Mouse (Mus musculus): Measurements from ENCODE around the gene Msn.

The Msn gene

DNA sequence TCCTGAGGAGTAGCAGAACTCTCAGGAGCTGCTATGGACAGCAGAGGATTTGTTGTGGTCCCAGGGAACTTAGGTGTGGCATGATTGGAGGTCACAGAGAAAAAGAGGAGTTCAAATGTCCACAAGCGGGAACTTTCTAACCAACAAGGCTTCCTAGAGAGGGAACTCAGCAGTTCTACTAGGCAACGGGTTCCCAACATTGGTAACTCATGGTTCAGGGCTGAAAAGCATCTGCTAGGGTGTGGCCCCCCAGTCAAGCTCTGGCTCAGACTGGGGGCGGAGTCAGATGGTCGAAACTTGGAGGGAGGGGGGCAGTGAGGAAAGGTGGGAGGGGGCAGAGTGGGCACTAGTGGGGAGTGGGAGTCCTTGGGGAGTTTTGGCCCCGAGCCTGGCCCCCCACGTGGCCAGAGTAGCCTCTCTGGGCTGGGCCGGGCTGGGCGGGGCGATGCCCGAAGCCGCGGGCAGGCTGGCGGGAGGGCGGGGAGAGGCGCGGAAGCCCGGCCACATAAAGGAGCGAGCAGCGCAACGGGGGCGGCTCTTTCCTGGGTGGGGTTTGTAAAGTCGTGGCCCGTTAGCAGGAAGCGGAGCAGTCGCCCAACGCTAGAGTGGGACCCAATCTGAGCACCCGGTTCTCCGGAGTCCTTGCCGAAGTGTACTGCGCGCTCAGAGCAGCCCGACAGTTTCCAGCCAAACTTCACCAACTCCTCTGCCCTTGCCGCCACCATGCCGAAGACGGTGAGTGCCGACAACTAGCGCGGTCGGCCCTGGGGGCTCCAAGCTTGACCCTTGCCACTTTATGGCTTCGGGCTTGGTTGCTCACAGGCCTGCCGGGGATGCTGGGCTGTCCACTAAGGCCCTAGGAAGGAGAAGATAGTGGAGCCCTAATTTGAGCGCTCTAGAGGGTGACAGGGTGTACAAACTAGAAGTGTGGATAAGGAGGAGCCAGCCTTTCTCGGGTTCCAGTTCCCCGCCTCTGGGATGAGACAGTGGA lies at the start of gene Msn:
Gene Msn (plus strand): TSS at position 534 of the 991 bp plus-strand sequence.
- peak; percentile 80 for DNase-seq (ENCODE audit: inconsistent ontology term)

DNA sequence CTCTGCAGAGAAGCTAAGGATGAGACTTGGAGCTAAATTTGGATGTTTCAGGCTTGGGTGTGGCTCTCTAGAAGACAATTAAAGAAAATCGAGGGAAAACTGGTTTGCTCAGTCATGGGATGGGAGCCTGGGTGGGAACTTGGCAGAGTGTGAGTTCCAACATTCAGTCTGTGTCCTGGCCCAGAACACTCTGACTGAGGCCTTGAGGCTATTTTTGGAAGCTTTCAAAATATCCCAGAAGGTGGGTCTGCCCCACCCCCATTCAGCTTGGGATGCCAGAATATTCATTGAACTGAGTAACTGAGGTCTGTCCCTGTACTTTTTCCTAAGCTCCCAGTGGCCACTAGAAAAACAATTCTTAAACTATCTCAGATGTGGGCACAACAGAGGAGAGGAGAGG lies 43.0 kb upstream of the Msn start:
- peak; percentile 63 for DNase-seq (ENCODE audit: inconsistent ontology term)

DNA sequence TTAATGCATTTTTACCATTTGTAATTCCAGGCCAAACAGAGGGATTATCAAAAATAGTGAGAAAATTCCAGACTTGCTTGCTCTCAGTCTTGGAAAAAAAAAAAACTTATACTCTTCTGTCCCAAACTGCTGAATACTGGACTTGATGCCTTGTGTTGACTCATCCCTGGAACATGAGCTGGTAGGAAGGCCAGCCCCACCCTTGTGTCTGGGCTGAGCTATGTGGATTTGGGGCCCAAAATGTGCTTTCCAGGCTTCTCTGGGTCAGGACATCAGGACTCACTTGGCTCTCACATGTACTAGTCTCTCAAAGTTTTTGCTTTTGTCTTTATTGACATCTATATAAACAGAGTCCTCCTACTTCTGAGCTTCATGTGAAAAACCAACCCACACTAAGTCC lies 18.1 kb upstream of the Msn start:
- no peak for DNase-seq (ENCODE audit: inconsistent ontology term)

DNA sequence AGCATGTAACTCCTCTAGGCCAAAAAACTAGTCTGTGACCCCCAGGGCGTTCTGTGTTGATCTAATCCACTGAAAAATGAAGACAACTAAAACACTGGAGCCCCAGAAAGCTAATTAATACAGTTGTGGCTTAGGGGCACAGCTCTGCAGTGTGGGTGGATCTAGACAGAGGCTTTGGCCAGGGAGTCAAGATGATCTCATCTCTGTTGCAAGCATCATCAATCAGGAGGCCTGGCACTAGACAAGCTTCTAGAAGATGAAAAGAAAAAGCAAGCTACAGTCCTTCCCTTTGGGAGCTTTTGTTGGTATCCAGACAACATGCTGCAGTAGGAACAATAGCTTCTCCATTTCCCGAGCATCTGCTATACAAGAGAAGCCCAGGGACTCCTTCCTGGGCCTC lies 9.6 kb upstream of the Msn start:
- DNase-seq (ENCODE audit: inconsistent ontology term), result peak; percentile 56

DNA sequence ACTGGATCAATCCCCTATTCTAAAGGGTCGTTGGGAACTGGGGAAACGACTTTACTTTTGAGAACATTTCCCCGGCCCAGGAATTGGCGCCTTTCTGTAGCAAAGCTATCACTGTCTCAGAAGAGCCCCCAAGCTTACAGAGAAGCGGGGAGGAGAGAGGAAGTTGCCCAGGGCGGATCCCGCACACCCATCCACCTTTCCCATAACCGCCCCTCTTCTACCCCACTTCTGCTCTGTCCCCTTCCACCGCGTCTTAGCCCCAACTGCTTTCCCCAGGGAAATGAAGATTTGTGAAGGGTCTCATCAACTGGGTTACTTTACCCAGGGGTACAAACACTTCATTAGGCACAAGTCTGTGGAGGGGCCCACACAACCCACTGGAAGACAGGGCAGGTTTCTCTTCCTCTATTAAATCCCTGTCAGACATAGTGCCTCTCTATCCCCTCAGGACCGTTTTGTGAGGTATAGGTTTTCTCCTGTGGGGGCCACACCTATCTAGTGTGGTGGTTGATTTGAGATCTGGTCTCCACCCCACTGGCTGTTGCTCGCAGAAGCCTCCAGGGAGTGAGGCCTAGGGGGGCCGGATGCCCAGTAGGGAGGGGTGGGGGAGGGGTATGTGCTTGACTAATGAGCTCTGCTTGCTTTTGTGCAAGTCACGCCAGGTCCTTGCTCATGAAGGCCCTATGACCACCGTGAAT lies 820 bp downstream of the Msn start:
- peak; percentile 82 for DNase-seq (ENCODE audit: inconsistent ontology term)

DNA sequence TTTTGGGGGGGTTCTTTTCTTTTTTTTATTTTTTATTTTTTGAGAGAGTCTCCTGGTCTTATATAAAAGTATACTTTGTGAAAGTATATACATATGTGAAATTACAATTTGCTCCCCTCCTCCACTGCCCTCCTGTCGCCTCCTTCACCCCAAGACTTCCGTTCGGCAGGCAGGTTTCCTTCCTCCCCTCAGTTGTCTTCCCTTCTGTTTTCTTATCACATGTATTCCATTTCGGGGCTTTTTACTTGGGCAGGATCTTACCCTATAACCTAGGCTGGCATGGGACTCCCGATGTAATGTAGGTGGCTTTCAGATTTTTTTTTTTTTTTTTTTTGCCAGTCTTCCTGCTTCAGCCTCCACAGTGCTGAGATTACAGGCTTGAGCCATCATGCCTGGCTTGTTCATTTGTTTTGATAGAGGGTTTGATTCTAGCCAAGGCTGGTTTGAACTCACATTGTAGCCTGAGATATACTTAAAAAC lies 1.7 kb downstream of the Msn start:
- no peak for DNase-seq (ENCODE audit: inconsistent ontology term)

DNA sequence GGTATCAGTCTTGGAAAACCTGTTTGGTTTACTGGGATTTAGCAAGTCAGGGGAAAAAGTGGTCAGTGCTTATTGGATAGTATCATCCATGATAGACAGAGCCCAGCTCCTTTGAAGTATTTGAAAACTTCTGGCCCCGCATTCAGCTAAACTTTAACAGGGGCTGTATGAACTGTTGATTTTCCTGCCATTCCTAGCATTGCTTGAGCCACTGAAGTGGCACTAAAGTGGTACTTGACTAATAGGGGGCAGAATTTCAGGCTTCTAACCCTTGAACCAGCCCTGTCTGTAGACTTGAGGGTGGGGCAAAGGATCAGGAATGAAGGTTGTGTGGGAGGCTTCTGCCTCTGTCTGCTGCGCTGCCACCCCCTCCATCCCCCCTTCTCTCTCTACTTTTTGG lies 3.2 kb downstream of the Msn start:
- DNase-seq (ENCODE audit: inconsistent ontology term), result peak; percentile 34

DNA sequence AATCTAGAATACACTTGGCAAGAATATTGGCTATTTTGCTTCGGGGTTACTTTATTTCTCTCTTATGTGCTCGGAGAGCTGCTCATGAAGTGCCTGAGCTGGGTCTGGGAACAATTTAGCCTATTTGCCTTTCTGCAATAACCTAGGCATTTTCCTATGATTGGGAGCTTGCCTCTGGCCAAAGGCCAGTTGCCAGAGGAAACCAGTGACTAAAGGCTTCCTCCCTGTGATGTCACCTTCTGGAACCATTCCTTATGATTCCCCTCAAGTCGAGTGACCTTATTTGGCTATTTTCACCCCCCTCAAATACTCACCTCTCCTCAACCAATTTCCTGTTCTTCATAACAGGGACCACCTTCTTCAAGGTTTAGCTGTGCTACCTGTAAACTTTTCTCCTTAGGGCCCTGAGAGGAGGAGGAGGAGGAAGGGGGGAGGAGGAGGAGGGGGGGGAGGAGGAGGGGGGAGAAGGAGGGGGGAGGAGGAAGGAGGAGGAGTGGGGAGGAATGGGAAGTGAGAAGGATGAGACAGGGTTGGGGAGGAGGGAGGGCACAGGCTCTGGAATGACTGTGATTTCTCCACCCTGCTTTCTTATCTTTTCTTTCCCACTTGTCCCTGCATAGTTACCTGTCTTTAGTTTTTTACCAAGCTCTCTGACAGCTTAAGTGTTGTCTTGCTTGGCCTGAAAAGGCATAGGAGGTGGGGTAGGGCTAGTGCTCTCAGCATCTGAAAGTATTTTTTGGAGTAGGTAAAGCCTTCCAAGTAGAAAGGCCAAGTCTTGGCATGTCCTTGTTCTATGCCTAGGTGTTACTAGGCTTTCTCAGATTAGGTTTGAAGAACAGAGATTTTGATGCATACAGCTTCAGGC lies 11.8 kb downstream of the Msn start:
- peak; percentile 64 for DNase-seq (ENCODE audit: inconsistent ontology term)

DNA sequence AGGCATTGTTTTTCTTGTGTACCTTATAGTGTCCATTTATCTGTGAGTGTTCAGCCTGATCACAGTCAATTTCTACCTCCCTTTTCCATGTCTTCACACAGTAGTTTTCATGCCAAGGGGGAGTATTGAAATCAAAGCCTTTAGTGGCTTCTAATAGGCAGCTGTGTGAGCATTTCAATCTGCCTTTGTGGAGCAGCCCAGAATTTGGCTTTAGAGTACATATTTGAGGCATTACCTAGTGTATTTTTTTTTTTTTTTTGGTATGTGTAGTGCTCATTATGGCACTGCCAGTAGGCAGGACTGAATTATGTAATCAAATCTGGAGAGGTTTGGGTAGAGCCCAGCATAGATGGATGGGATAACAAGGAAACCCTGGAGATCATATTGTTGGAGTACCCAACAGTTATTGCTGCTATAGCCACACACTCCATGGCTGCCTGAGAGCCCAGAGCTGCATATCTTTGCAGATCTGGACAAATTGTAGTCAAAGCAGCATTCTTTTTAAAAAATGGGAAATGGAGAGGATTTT lies 17.3 kb downstream of the Msn start:
- DNase-seq (ENCODE audit: inconsistent ontology term), result peak; percentile 83

DNA sequence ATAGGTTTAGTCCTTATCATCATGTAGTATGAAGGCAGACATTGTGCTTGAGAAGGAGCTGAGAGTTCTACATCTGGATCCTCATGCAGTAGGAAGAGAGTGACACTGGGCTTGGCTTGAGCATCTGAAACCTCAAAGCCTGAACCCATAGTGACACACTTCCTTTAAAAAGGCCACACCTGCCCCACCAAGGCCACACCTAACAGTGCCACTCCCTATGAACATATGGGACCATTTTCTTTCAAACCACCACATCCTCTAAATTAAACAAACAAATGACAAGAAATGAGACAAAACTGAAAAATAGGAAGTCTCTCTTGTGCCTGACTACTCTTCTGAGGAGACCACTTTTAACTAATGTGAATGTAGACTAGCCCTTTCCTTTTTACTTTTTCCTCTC lies 19.7 kb downstream of the Msn start:
- DNase-seq (ENCODE audit: inconsistent ontology term), result no peak

DNA sequence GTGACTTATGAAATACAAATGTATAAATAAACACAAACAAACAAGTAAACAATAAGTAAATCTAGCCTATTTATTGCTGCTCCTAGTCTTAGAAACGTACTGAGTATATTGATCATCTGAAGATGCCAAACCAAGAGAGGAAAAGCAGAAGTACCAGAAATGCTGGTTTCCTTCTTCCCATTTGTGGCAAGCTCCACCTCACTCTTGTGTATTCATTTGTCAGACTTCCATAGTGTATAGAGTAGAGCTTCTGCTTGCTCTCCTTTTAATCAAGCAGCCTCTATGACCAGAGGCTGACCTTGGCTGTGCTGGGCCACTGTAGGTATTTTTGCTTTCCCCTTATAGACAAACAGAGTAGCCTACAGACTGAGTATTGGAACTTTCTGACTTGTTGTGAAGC lies 21.5 kb downstream of the Msn start:
- no peak for DNase-seq (ENCODE audit: inconsistent ontology term)

DNA sequence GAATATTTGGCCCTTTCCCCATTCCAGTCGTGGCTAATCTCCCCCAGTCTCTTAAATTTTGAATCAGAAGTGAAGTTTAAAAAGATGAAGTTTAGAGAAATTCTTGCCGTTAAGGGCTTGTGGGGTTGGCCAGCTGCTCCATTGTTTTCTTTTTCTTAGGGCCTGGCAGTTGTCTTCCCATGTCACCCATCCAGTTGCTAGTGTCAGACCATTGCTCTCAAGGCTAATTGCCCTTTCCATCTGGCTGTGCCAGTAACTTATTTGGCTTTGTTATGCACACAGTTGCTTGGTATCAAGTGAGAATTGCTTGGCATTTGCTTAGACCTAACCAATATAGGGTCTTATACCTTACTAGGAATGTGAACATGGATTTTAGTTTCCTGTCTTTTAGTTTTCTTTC lies 24.2 kb downstream of the Msn start:
- no peak for DNase-seq (ENCODE audit: inconsistent ontology term)

DNA sequence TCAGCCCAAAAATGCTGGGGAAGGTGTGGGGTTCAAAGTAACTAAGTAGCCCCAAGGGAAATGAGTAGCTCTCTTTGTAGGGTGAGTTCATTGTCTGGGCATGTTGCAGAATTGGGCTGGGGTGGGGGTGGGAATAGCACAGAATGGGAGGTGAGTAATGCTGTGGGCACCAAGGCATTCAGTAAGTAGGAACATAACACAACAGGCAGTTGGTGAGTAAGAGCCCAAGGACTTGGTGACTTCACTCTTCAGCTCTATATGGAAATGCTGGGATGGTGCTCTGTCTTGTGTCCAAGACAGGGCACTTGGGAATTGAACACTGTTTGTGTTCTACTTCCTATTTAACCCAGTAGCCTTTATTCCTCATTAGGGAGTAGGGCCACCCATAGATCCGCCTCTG lies 26.1 kb downstream of the Msn start:
- DNase-seq (ENCODE audit: inconsistent ontology term), result peak; percentile 96

DNA sequence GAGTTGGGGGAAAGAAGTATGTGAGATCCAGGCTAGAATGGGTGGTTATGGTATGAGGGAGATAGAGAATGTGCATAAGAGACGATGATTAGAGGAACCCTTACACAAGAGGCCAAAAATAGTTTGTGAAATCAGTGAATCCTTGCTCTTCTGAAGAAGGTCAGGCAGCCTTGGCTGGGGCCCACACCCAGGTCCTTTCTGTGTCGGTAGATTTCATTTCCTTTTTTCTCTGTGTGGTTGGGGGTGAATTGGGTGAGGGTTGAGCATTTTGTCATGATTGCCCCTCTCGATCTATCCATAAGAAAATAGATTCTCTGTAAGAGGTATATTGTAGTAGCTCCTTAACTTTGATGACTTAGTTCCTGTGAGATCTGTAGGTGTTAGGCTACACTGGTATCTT lies 31.0 kb downstream of the Msn start:
- DNase-seq (ENCODE audit: inconsistent ontology term), result no peak

DNA sequence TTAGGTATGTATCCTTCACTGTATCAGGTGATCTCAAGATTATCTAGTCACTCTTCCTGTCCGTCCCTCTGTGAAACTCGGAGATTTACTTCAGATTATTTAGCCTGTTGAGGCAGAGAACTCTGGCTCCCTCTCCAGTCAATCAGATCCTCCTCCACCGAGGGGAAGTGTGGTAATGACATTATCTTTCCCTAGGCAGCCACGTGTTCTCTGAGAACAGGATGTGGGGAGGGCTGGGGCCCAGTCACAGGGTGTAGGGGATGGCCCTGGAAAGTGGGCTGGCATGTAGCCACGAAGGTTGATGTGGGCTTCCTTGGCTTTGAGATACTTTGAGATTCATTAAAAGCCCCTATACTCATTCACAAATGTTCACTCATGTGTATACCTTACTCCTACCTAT lies 34.3 kb downstream of the Msn start:
- DNase-seq (ENCODE audit: inconsistent ontology term), result no peak

DNA sequence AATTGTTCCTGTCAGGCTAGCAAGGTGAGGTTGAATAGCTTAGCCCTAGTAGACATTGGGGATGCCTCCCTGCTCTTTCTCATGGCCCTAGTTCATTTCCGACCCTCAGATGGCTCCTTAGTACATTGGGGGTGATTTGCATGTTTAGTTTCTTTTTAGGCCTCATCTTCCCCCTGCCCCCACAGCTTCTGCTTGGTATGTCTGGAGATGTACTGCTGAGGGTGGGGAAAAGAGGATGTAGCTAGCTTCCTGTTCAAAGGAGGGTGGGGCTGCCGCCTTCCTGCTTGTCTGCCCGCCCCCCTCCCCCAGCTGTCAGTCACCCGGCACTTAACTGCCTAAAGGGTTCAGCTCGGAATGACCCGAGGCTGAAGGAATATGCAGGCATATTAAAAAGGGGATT lies 34.8 kb downstream of the Msn start:
- no peak for DNase-seq (ENCODE audit: inconsistent ontology term)

DNA sequence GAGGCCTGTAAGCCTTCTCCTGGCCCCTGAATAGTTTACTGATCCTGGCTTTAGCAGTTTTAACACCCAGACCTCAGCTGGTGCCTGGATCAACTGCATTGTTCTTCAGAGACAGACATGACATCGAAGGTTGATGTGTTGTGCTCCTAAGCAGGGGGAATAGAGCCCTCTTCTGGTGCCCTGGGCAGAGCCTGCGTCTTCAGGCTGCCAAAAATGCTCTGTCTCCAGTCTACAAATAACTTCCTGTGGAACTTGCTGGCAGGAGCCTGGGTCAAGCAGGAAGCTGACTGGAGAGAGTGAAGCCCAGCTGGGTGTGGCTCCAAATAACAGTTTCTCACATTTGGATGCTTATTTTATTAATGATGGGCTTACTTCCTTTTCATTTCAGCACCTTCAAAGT lies 37.4 kb downstream of the Msn start:
- DNase-seq (ENCODE audit: inconsistent ontology term), result peak; percentile 72

DNA sequence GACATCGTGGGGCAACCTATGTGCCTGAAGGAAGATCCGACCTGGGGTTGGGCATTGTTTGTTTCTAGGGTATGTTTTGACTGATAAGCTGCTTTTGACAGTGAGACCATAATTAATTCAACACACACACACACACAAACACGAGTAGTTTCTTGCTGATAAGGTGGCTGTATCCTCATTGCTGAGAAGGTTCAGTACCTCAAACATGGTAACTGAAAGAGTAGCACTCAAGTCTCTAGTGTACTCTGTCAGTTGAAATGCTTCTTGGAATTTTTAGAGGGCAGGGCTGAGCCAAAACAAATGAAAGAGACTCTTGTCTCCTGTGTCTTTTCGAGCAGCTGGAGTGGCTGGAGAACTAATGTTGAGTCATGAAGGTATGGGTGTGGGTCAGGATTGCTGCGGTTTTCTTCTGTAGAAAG lies 38.4 kb downstream of the Msn start:
- DNase-seq (ENCODE audit: inconsistent ontology term), result no peak

DNA sequence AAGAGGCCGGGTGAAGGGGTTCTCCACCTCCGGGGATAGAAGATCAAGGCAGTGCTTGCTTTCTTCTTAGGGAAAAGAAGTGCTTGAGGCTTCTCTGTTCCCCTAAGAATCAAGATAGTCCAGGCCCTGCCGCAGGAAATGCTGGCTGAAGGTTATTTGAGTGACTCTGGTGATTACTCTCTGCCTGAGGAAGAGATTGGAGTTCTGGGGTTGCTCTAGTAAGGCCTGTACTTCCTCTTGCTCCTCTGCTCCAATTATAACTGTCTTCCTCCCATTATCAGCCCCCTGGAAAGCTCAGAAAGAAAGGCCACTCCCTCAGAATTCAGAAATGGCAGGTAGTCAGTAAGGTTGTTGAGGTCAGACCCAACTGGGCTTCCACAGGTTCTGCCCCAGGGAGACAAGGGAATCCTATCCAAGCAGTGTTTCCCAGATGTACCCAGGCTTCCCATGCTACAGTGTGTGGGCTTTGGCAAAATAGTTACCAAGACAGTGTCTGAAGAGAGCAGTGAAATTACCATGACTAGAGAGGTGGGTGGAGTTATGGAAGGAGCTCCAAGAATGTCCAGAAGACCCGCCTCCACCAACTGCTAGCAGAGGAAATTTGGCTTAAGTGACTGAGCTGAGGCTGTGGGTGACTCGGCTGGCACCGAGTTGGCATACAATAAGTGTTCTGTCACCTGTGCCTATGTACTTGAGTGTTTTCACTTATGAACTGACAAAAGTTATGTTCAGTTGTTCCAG lies 39.2 kb downstream of the Msn start:
- peak; percentile 65 for DNase-seq (ENCODE audit: inconsistent ontology term)

DNA sequence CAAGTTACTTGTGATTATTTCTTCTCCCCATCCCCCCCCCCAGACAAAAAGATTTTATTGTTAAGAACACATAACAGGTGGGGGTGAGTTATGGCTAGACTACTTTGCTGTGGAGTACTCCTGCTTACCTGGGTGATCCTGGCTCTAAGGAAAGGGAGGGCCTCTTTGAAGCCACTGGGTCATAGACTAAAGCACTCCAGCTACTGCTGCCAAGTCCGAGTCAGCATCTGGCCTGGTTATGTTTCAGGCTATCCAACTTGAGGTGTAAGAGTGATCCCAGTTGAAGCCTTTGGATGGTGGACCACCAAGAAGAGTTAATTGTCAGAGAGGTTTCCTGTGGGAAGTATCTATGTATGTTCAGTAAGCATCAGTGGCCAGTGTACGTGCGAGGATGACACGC lies 39.7 kb downstream of the Msn start:
- DNase-seq (ENCODE audit: inconsistent ontology term), result no peak

DNA sequence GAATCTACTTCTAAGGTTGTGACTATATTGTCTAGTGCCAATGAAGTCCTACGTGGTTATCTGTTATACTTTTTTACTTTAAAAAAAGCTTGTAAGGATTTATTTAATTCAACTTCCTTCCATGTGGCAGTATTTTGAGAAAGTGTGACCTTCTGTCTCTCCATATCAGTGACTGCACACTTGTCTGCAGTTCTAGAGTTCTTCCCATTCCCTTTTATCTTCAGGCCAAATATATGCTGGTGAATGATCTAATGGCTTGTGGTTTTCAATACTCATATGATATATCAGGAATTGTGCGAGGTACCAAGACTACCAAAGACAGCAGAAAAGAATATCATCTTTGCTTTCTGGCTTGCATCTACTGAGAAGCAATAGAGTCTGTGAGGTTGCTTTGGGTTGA lies 43.4 kb downstream of the Msn start:
- no peak for DNase-seq (ENCODE audit: inconsistent ontology term)

Data from Muller cell, postnatal 12 days (primary cell).